Mouse (Mus musculus) liver (tissue): ENCODE data around the gene Tbc1d23.
"Not testable (repeated sequence)": the region's sequence is repeated elsewhere in the genome, so short reads cannot be mapped to it uniquely, and the experiment has no call there.

Experiments
- DNase-seq: peaks from one replicate; pipeline ENCODE4 v3.0.0-alpha.2; 2020; ENCODE audit warnings: mixed read lengths

Gene Tbc1d23

DNA sequence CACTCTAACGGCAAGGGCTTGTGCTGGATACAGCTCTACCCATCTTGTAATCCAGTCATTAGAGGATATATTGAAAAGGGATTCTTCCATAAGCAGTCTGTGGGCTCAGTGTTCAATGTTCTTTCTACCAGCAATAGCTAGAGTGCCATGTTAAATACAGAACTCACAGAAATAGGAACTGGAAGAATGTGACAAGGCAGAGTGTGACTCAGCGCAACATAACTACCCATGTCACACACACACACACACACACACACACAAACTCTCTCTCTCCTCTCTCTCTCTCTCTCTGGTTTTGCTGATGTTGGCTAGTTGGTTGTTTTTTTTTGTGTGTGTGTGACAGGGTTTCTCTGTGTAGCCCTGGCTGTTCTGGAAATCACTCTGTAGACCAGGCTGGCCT is 20.3 kb downstream of the Tbc1d23 start:
- DNase-seq, result no peak

DNA sequence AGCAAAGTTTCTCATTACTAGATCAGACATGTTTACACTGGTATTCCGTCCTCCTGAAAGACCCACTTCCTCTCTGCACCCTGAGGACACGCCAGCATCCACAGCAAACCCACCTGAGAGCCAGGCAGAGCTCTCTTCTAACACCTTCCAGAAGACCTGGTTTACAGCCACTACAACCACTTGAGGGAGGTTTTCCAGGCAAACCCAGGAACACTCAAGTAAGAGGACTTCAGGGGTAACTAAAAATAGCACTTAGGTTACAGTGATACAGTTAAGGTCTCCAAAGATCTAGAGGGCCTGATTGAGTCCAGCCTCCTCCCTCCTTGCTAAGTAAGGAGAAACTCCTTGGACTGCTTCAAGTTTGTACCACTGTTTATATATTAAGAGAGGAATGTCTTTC is 23.0 kb downstream of the Tbc1d23 start:
- DNase-seq, result no peak

DNA sequence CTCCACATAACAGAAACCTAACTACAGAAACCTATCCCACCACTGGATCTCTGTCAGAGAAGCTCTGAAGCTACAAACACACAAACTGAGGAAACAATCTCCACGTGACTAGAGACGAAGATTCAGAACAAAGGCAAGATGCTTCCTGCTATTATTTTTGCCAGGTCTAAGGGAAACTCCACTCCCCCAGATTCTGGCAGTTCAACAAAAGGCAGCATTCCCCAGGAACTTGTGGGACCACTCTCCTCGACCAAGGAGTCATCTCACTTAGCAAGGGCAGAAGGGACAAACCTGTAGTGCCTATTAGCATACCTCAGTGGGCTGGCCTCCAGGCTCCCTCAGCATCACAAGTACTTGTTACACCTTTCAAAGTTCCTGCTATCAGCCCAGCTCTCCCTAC is 34.0 kb downstream of the Tbc1d23 start:
- no peak for DNase-seq

DNA sequence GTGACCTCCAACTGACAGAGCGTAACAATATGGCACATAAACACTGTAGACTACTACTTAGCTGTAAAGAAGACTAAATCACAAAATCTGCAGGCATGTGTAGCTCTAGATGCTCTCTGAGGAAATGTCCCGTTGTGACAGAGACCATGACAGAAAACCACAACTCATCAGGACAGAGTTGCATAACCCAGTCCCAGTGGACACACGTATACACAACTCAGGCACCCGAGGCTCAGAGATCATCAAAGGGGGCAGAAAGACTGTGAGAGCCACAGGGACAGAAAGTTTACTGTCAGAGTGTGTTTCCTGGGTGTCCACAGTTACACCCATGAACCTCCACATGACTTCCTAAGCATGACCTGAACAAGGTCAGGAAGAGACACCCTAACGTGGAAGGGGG is 34.7 kb downstream of the Tbc1d23 start:
- no peak for DNase-seq

DNA sequence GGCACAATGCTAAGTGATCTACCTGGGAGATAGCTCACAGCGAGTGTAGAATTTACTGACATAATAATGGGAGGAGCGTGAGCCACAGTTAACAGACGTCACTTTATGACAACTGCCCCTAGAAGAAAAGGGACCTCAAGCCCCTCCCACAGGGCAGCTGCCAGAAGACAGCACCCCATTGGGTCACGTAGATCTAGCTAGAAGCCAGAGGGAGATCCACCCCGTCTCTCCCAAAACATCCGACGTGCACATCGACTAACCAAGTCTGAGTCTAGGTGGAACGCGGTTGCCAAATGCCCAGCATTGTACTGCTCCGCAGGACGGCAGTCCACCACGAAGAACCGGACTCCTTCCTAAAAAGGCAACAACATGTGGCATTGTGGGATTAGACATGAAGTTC is 40.1 kb downstream of the Tbc1d23 start:
- DNase-seq, result no peak

DNA sequence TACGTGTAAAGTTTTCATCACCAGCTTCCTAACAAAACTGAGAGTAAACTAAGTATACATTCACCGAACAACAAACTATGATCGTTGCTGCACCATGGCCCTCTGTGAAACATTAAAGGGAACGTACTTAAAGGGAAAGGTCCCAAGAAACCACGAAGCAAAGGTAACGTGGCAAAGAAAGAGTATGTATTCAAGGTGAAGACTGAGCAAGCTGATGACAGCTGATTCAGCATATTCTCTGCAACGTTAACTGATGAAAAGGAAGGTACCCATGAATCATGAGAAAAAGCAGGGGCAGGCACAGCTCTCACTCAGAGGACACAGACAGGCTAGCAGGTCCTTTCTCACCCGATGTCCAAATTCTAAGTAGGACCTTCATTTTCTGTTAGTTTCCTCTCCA is 40.9 kb downstream of the Tbc1d23 start:
- DNase-seq, result no peak

DNA sequence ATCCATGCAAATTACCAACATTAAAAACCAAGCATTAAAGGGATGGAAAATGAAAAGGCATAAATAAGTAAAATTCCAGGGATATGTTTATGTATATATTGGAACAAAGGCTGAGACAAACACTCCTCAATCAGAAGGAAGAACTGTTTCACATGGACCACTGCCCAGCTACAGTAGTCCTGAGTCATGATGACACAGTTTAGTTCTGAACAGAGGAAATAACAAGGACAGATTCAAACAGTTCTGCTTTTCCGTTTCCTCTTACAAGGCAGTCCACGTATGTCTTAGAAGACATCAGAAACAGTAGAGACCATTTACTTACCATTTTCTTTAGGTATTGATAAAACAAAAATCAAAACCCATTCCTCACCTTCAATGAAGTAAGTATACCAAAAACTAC is 41.8 kb downstream of the Tbc1d23 start:
- no peak for DNase-seq

DNA sequence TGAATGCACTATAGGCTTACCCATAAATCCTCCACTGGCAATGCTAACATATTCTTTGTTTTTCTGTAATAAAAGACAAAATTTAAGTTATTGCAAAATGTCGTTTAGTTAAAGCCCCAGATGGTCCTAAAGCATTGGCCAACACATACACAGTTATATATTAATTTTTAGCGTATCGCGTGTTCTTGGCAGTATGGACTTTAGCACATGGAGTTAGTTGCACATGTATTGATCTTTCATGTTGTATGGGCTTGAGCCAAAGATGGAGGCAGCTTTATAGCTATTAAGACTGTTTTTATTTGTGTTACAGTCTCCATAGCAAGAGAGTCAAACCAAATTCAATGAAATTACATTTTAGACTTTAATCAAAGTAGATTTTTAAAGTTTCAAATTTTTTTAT is 44.7 kb downstream of the Tbc1d23 start:
- no peak for DNase-seq

DNA sequence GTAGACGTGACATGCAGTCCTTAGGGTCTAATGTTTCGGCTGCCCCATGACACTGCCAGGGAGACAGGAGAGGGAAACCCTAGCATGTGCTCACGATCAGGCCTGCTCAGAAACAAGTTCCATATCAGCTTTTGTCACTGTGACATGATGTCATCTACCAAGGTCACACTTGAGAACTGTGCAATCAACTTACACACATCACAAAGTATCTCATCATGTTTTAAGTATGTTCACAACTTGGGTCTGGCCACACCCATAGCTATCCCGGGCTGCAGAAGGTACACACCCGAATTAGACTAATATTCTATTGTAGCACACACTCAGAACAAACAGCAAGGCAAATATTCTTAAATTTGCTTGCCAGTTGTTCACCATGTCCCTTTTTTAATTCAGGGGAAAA is 49.3 kb downstream of the Tbc1d23 start:
- DNase-seq, result no peak

DNA sequence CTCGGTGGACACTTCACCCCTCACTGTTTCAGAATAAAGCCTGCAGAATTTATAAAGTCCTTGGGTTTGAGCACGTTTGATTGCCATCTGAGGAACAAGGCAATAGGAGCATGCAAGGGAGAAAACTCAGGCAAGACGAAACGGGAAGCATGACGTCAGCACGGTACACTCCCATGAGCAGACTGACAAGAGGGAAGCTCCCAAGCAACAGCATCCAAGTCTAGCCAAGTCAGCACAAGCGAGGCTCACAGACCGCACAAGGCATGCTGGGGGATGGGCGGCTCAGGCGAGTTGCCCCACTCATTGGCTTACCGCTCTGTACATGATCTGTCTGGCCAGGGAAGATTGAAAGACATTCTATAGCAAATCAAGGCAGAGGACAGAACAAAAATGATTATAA is 50.1 kb downstream of the Tbc1d23 start:
- peak; percentile 21 for DNase-seq

DNA sequence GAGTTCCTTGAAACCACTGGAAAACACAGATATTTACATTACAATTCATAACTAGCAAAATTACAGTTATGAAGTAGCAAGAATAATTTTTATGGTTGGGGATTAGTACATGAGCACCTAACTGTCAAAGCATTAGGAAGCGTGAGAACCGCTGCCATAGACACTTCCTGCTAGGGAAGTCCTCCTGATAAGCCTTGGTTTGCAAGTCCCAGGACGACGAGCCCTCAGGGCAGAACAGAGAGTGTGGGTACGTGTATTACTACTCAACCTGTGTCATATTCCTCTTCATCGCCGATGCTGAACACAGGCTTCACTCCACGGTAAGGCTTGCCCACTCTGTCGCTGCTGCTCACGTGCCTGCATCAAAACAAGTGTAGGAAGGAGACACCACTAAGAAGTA is 53.6 kb downstream of the Tbc1d23 start:
- DNase-seq, result no peak

DNA sequence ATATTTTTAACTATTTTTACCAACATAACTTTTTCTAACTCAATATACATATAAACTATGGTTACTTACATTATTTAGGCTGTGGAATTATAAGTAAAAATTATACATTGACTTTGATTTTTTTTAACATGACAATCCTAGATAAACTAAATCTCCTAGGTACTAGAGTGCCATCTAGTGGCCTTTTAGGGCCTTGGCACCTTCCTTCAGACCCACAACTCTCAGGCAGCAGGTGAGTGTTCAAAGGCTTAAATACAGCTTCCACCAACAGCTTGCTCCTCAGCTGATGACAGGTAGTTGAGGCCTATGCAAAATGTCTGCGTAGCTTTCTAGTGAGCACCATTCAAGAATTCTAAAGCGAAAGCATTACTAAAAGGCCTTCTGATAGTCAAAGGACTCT is 54.0 kb downstream of the Tbc1d23 start:
- peak; percentile 16 for DNase-seq

DNA sequence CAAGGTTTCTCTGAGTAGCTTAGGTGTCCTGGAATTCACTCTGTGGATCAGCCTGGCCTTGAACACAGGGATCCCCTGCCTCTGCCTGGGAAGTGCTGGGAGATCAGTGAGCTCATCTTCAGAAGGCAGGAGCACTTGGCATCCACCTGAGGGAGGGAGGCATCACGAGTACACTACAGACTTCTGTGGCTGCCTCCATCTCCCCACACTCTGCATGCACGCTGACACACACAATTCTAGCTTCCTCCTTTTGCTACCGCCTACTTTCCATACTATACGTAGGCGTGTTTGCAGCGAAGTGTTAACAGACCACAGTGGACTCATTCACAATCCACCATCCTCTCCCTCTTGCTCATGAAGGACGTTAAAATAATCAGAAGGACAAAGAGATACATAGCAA is 55.0 kb downstream of the Tbc1d23 start:
- DNase-seq, result no peak

DNA sequence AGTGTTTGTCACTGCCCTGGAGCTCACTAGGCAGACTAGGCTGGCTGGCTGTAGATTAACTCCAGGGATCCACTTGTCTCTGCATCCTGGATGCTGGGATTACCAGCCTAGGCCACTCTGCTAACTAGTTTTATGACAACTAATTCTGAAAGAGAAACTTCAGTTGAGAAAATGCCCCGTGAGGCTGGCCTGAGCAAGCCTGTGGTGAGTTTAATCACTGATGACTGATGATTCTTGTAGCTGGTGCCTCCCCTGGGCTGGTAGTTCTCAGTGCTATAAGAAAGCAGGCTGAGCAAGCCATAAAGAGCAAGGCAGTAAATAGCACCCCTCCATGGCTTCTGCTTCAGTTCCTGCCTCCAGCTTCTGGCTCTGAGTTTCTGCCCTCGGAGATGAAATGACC is 55.6 kb downstream of the Tbc1d23 start:
- no peak for DNase-seq

DNA sequence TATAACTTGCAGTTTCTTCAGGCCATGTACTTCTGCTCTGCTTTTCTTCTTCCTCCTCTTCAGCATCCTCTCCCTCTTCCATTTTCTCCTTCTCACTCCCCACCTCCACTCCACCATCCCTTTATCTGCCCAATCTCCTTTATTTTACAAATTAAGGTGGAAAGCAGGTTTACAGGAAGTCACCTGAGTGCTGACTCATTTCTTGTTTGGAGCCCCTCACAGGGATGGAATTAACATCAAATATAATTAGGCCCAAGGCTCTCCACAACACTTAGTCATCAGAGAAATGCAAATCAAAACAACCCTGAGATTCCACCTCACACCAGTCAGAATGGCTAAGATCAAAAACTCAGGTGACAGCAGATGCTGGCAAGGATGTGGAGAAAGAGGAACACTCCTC is 56.8 kb downstream of the Tbc1d23 start:
- DNase-seq, result not testable (repeated sequence)

DNA sequence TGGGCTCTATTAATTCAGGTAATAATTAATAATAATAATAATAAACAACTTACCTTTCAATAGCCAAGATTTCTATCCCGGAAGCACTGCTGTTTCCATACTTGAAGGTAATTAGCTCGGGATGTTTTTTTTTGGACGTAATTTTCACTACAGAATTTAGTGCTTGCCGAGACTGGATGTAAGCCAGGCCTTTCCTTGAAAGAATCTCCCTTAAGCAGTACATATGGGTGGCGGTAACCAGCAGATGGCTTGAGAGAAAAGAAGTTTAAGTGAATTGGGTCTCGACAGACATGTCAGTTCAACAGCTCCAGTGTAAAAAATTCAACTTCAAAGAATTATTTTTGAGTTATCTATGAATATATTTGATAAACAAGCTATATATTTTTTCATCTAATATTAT is 59.7 kb downstream of the Tbc1d23 start:
- no peak for DNase-seq

DNA sequence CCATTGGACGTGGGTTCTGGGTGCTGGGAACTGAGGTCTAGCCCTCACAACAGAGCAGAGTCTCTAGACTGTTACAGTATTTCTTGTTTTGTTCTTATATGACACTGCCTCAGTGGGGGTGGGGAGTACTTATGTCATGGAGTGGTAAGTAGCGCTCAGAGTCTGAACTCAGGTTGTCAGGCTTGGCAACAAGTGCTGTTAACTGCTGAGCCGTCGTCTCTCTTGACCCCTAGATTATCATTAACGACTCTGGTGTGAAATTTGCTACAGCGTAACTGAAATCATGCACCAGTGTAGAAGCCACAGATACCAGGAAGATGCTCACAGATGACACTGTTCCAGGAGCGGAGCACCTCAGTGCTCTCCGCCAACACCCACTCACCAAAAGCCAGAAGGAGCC is 60.1 kb downstream of the Tbc1d23 start:
- no peak for DNase-seq

DNA sequence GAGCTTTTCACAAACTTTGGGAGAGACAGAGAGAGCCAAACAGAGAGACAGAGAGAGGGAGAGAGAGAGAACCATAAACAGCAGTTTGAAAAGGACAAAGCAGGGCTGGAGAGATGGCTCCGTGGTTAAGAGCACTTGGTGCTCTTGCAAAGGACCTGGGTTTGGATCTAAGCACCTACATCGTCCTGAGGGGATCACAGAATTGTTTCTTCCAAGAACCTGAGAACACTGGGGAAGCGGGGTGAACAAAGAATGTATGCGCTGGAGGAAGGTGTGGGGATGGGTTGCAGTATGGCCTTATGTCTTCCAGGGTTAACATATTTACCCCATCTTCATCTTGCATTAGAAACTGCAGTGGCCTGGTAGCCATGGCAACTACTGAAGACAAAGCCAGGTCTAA is 63.1 kb downstream of the Tbc1d23 start:
- no peak for DNase-seq

DNA sequence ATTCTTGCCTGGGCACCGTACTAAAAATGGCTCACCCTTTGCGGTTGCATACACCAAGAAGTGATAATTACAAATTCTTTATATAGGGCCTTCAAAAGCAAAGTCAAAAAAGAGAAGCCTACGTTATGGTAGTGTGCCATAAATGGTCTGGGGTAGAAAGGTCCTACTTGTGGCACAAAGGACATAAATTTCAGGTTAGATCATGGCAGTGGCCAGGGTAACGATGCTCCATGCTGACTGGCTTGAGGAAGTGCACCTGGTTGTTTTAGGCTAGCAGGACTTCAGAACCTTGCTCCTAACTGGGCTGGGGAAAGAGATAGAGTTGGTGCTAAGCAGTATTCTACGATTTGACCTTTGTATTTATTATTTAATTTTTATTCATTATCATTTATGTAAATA is 63.8 kb downstream of the Tbc1d23 start:
- DNase-seq, result no peak

DNA sequence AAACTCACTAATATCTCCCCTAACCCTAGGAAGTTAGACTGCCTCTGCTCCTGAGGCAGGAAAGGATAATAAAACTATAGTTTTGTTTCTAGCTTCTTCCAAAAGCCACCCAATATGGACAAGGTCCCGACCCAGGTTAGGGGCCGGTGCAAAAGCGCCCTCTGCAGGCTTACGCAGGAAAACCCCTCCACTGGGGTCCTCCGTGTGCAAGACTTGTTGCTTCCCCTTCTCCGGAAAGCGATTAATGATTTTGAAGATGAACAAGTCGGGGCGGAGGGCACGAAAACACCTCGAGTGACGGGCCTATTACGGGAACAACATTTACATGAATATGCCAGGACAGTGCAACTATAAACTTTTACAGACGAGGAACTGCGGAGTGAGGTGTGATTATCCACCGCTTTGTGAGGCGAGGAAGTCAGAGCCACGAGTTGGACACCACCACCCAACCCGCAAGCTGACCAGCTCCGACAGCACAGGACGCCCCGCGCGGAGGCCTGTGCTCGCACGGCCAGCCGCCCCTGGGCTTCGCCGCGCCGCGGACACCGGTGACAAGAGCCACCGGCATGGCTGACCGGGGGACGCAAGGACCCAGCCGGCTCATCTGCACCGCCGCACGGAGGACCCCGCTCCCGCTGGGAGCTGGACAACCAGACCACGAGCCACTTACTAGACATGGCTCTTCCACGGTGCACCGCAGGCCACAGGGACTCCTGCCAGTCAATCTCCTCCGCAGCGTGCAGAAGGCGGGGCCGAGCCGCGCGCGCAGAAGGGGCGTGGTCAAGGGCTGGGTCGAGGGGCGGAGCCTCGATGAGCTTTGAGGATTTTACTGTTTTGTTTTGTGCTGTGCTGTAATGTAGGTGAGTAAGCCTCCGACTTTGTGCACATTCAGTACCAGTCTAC is 64.4 kb downstream of the Tbc1d23 start, which contains the start of gene Nit2:
Gene Nit2, minus strand, starts transcription at position 731 of the 903 bp plus-strand sequence.
- DNase-seq, result peak; percentile 94

DNA sequence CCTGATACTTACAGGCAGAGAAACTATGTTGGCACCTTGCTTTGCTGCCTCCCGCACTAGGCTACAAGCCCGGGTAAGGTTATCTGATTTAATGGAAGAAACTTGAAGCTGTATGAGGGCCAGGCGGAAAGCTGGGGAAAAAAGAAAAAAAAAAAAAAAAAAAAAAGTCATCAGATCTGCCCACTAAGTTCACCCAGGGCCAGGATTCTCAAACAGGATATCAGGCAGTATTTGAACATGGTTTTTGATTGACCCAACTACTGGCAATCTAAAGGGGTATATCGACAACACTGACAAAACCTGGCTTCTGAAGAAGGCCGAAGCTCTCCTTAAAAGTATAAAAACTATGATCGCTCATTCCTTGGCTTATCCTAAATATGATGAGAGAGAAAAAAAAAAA is 65.2 kb downstream of the Tbc1d23 start:
- no peak for DNase-seq

DNA sequence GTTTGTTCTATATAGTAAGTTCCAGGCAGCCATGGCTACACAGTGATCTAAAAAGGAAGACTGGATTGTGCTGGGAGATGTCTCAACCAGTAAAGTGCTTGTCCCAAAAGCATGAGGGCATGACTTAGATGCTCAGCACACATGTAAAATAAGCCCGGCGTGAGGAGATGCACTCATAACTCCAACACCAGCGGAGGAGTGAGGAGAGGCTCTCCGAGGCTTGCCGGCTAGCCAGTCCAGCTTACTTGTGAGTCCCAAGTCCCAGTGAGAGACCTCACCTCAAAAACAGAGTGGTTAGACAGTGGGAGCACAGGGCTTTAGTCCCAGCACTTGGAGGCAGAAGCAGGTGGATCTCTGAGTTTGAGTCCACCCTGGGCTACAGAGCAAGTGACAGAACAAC is 66.1 kb downstream of the Tbc1d23 start:
- DNase-seq, result no peak

DNA sequence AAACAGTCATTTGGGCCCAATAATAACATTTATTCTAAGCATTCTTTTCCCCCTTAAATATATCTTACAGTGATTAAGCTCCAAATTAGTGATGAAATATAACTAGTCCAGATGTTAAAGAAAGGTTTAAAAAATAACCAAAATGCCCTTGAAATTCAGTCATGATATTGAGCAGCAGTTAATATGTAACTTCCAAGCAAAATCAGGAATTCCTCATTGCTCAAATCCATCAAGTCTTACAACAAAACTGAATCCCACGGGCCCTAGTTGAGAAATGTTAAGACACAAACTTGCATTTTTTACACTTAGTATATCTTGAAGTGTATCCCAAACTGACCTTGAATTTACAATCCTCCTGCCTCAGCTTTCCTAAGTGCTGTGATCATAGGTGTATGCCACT is 67.6 kb downstream of the Tbc1d23 start:
- no peak for DNase-seq

DNA sequence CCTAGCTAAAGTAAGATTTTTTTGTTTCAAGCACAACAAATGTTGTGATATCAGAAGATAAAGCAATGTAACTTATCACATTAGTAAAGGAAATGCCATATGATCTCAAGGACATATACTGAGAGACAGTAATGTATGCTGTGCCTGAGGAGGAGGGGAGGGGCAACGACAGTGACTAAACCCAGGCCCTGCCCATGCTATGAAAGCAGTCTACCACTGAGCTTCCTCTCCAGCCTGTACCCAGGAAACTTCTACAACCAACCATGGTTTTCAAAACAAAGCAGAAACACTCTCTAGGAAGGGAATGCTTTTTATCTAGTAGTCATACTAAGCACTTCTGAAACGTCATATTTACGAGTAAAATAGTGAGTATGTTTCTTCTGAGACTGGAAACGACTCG is 68.5 kb downstream of the Tbc1d23 start:
- DNase-seq, result no peak

DNA sequence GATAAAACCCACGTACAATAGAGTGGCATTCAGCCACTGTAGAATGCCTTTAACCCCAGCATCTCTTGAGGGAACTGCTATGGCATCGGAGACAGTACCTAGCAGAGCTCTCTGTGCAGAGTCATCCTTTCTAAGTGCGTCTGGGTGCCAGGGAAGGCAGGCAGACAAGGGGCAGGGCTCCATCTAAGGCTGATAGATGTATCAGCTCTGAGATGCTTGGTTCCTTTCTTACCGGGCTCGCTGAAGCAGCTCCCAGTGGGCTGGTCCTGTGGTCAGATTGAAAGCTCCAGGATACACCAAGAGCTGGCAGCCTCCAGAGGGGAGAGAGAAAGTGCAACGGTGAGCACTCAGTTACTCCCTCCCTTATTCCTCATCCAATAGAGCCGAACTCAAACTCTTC is 71.5 kb downstream of the Tbc1d23 start:
- DNase-seq, result no peak
